Mouse (Mus musculus): ENCODE data around the gene E4f1. TPM values are rescaled to one million over a fixed set of nuclear protein-coding genes. Genes with fewer than 3 reads are reported as not detected.
A peak's percentile ranks its signal among the peaks of the same experiment; 100 is the strongest.
"Not testable (repeated sequence)": the region's sequence is repeated elsewhere in the genome, so short reads cannot be mapped to it uniquely, and the experiment has no call there.

Gene E4f1
- polyA plus RNA-seq, 1 experiment from 2014 or later: 23.0 TPM

GRCm38 (mm10) chr17:24468636-24469246, 1.4 kb downstream of the E4f1 start:
- 93% methylated on average over 5 of the region's 5 CpGs for WGBS
- Histone ChIP-seq H3K4me2 (replicated peaks) (no peak overlapping the region), H3K9me3 (no peaks in the 10 kb centered on the region), H3K4me3 (replicated peaks) (no peak overlapping the region), H3K27me3 (replicated peaks) (no peaks in the 10 kb centered on the region), H3K27ac (no peak overlapping the region), H3K9ac (no peak overlapping the region), H3K4me1 (replicated peaks) (peaks cover 28% of the 10 kb centered on the region), H3K36me3 (no peaks in the 10 kb centered on the region)
- ATAC-seq: no peak

GRCm38 (mm10) chr17:24463374-24464133, 6.6 kb downstream of the E4f1 start:
- H3K4me2 ChIP-seq (replicated peaks): no peak overlapping the region
- ATAC-seq: no peak
- H3K9ac ChIP-seq: no peak overlapping the region
- no peaks in the 10 kb centered on the region for H3K36me3 ChIP-seq
- no peak overlapping the region for H3K27ac ChIP-seq
- 55% methylated on average over 6 of the region's 6 CpGs for WGBS
- H3K9me3 ChIP-seq: no peaks in the 10 kb centered on the region
- no peaks in the 10 kb centered on the region for H3K27me3 ChIP-seq (replicated peaks)
- no peak overlapping the region for H3K4me3 ChIP-seq (replicated peaks)
- H3K4me1 ChIP-seq (replicated peaks): no peaks in the 10 kb centered on the region

GRCm38 (mm10) chr17:24462932-24463331, 7.2 kb downstream of the E4f1 start:
- WGBS: 78% methylated on average over 1 of the region's 1 CpGs
- no peak for ATAC-seq
- Histone ChIP-seq H3K4me1 (replicated peaks) (no peaks in the 10 kb centered on the region), H3K27me3 (replicated peaks) (no peaks in the 10 kb centered on the region), H3K4me3 (replicated peaks) (no peak overlapping the region), H3K9me3 (no peaks in the 10 kb centered on the region), H3K9ac (no peak overlapping the region), H3K27ac (no peak overlapping the region), H3K36me3 (no peaks in the 10 kb centered on the region), H3K4me2 (replicated peaks) (no peak overlapping the region)

- no peaks in the 10 kb centered on the region for H3K27me3 ChIP-seq (replicated peaks)
- H3K9ac ChIP-seq: no peak overlapping the region
- no peaks in the 10 kb centered on the region for H3K9me3 ChIP-seq
- no peak overlapping the region for H3K4me2 ChIP-seq (replicated peaks)
- no peak for ATAC-seq
- H3K4me3 ChIP-seq (replicated peaks): no peak overlapping the region
- WGBS: 72% methylated on average over 2 of the region's 2 CpGs
- H3K36me3 ChIP-seq: no peaks in the 10 kb centered on the region
- no peak overlapping the region for H3K27ac ChIP-seq
- H3K4me1 ChIP-seq (replicated peaks): no peaks in the 10 kb centered on the region
Measured at GRCm38 (mm10) chr17:24461580-24461979, 8.5 kb downstream of the E4f1 start.

GRCm38 (mm10) chr17:24455523-24456206, 14.4 kb downstream of the E4f1 start:
- peak overlapping the region; percentile 60 for H3K4me2 ChIP-seq (replicated peaks)
- peak overlapping the region; percentile 32; the same call in 1 of the 2 replicates for H3K27ac ChIP-seq
- H3K4me3 ChIP-seq (replicated peaks): 0 out of 2 replicates have a peak overlapping the region, but pooled peaks have one; percentile 88
- not testable (repeated sequence) for H3K9ac ChIP-seq; H3K27me3 ChIP-seq (replicated peaks); H3K9me3 ChIP-seq; H3K36me3 ChIP-seq
- peak; percentile 13 for ATAC-seq
- H3K4me1 ChIP-seq (replicated peaks): peaks cover 12% of the 10 kb centered on the region
- 49% methylated on average over 10 of the region's 10 CpGs for WGBS

- H3K4me1 ChIP-seq (replicated peaks): peaks cover 12% of the 10 kb centered on the region
- peak overlapping the region; percentile 94 for H3K9ac ChIP-seq
- H3K9me3 ChIP-seq: no peaks in the 10 kb centered on the region
- ATAC-seq: peak; percentile 95
- peaks cover 4% of the 10 kb centered on the region; the same call in 1 of the 2 replicates for H3K36me3 ChIP-seq
- peak overlapping the region; percentile 60 for H3K4me2 ChIP-seq (replicated peaks)
- H3K27me3 ChIP-seq (replicated peaks): no peaks in the 10 kb centered on the region
- WGBS: under 1% methylated on average over 66 of the region's 67 CpGs
- peak overlapping the region; percentile 98 for H3K27ac ChIP-seq
- peak overlapping the region; percentile 88 for H3K4me3 ChIP-seq (replicated peaks)
Measured at GRCm38 (mm10) chr17:24454756-24455522, 15.2 kb downstream of the E4f1 start.

GRCm38 (mm10) chr17:24454218-24454755, 15.8 kb downstream of the E4f1 start:
- 1% methylated on average over 14 of the region's 14 CpGs for WGBS
- ATAC-seq: 0 out of 2 replicates have a peak, but pooled peaks have one; percentile 3

GRCm38 (mm10) chr17:24453372-24453771, 16.7 kb downstream of the E4f1 start:
- Histone ChIP-seq H3K4me2 (replicated peaks) (peak overlapping the region; percentile 60; the same call in 1 of the 2 replicates), H3K4me3 (replicated peaks) (no peak overlapping the region), H3K4me1 (replicated peaks) (peaks cover 12% of the 10 kb centered on the region), H3K9ac (no peak overlapping the region), H3K9me3 (no peaks in the 10 kb centered on the region), H3K27me3 (replicated peaks) (no peaks in the 10 kb centered on the region), H3K36me3 (peaks cover 12% of the 10 kb centered on the region; the same call in 1 of the 2 replicates), H3K27ac (no peak overlapping the region)
- no peak for ATAC-seq
- 52% methylated on average over 2 of the region's 2 CpGs for WGBS

More at GRCm38 (mm10) chr17:24454218-24454755, 15.8 kb downstream of the E4f1 start:
- H3K27ac ChIP-seq: peak overlapping the region; percentile 98
- H3K27me3 ChIP-seq (replicated peaks): no peaks in the 10 kb centered on the region
- H3K36me3 ChIP-seq: peaks cover 10% of the 10 kb centered on the region; the same call in 1 of the 2 replicates
- peak overlapping the region; percentile 94 for H3K9ac ChIP-seq
- H3K4me3 ChIP-seq (replicated peaks): peak overlapping the region; percentile 88
- H3K4me2 ChIP-seq (replicated peaks): peak overlapping the region; percentile 60
- no peaks in the 10 kb centered on the region for H3K9me3 ChIP-seq
- H3K4me1 ChIP-seq (replicated peaks): peaks cover 12% of the 10 kb centered on the region

GRCm38 (mm10) chr17:24451220-24451619, 18.9 kb downstream of the E4f1 start:
- H3K27me3 ChIP-seq (replicated peaks): no peaks in the 10 kb centered on the region
- H3K4me3 ChIP-seq (replicated peaks): no peak overlapping the region
- peaks cover 30% of the 10 kb centered on the region for H3K36me3 ChIP-seq
- H3K9me3 ChIP-seq: no peaks in the 10 kb centered on the region
- H3K4me2 ChIP-seq (replicated peaks): no peak overlapping the region
- H3K27ac ChIP-seq: no peak overlapping the region
- no peak overlapping the region for H3K9ac ChIP-seq
- WGBS: 91% methylated on average over 6 of the region's 6 CpGs
- peaks cover 12% of the 10 kb centered on the region for H3K4me1 ChIP-seq (replicated peaks)
- no peak for ATAC-seq

GRCm38 (mm10) chr17:24449507-24449906, 20.6 kb downstream of the E4f1 start:
- H3K27ac ChIP-seq: no peak overlapping the region
- peaks cover 12% of the 10 kb centered on the region for H3K4me1 ChIP-seq (replicated peaks)
- ATAC-seq: no peak
- no peak overlapping the region for H3K4me2 ChIP-seq (replicated peaks)
- H3K36me3 ChIP-seq: peaks cover 46% of the 10 kb centered on the region
- no peaks in the 10 kb centered on the region for H3K9me3 ChIP-seq
- H3K27me3 ChIP-seq (replicated peaks): no peaks in the 10 kb centered on the region
- no peak overlapping the region for H3K4me3 ChIP-seq (replicated peaks)
- no peak overlapping the region for H3K9ac ChIP-seq
- WGBS: 96% methylated on average over 6 of the region's 6 CpGs

GRCm38 (mm10) chr17:24446590-24446989, 23.5 kb downstream of the E4f1 start:
- Histone ChIP-seq H3K27me3 (replicated peaks) (no peaks in the 10 kb centered on the region), H3K4me3 (replicated peaks) (no peak overlapping the region), H3K4me2 (replicated peaks) (no peak overlapping the region), H3K9me3 (no peaks in the 10 kb centered on the region), H3K4me1 (replicated peaks) (no peaks in the 10 kb centered on the region), H3K36me3 (peaks cover 61% of the 10 kb centered on the region), H3K9ac (no peak overlapping the region), H3K27ac (no peak overlapping the region)
- 86% methylated on average over 8 of the region's 8 CpGs for WGBS
- ATAC-seq: no peak

Measured in intestine, embryonic 15.5 days (tissue).